Mouse (Mus musculus): ENCODE results near the gene Sirt1.
A peak's percentile ranks its signal among the peaks of the same experiment; 100 is the strongest.
"Not testable (repeated sequence)": the region's sequence is repeated elsewhere in the genome, so short reads cannot be mapped to it uniquely, and the experiment has no call there.

Gene Sirt1

DNA sequence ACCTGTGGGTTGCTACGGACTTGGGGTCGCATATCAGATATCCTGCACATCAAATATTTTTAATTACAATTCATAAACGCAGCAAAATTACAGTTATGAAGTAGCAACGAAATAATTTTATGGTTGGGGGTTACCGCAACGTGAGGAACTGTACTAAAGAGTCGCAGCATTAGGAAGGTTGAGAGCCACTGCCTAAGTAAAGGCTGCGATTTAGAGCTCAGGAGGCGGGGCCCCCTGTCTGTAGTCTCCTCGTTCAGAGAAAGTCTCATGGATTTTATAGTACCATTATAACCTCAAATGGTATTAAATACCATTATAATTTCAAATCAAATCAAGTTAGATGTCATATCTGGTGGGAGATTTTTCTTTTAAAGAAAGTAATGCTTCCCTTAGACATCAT is 5.5 kb upstream of the Sirt1 start:
- DNase-seq (ENCODE audit: low spot score) = no peak

DNA sequence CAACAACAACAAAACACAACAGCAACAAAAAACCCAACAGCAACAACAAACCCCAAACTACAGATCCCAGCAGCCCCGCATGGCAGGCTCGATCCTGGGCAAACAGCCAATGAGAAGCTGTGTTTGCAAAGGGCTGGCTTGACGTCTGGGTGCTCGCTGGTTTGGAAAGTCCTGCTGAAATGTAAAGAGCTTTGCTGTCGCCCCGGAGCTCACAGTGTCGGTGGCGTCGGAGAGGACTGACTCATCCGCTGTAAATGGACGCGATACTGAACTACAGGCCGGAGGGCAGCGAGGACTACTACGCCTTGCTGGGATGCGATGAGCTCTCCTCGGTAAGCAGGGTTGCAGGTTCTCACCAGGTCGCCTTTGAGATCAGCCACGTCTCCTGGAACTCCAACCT is 4.9 kb upstream of the Sirt1 start:
- peak; percentile 83 for DNase-seq (ENCODE audit: low spot score)

DNA sequence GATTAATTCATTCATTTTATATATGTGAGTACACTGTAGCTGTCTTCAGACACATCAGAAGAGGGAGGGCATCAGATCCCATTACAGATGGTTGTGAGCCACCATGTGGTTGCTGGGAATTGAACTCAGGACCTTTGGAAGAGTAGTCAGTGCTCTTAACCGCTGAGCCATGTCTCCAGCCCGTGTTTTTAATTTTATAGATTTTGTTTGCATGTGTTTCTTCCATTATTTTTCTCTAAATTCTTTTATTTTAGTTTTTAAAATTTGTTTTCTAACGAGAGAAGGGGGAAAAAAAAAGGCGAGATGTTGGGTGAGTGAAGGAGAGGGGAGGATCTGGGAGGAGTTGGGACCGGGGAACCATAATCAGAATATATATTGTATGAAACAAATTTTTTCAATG is 4.4 kb upstream of the Sirt1 start:
- DNase-seq (ENCODE audit: low spot score) = not testable (repeated sequence)

DNA sequence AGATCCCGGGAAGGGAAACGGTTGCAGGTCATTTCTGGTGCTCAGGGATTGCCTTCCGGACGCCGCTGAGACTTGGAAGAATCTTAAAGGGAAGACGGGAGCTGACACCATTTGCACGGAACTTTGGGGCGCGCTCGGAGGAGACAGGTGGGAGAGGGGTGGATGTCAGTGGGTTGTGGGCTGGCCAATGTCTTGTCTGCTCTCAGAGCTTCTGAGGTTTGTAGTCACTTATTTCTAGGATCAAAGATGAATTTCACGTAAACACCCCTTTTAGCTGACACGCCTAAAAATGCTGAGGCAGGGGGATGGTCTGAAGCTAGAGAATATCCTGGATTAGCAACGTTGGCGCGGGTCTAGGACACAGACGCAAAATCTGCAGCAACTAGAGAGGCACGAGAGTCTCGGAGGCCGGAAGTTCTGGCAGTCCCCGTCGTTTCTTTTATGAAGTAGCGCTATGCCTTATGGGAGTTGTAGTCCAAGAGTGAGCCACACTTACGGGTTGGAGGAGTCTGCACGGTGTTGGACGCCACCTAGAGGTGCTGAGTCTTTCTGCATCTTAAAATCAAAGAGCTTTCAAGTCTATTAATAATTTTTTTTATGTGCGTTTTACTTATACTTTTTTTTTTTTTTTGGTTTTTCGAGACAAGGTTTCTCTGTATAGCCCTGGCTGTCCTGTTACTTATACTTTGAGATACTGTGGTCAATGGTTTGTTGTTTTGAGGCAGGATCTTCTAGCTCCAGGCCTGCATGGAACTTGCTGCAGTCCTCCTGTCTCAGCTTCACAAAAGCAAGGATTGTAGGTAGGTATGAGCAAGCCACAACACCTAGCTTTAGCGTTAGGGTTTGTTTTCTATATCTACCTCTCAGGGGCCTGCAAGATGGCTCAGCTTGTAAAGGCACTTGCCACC is 1.1 kb upstream of the Sirt1 start, which contains the start of gene Dnajc12:
Gene Dnajc12 (plus strand): TSS at position 72 of the 908 bp plus-strand sequence.
- DNase-seq (ENCODE audit: low spot score) = peak; percentile 62

DNA sequence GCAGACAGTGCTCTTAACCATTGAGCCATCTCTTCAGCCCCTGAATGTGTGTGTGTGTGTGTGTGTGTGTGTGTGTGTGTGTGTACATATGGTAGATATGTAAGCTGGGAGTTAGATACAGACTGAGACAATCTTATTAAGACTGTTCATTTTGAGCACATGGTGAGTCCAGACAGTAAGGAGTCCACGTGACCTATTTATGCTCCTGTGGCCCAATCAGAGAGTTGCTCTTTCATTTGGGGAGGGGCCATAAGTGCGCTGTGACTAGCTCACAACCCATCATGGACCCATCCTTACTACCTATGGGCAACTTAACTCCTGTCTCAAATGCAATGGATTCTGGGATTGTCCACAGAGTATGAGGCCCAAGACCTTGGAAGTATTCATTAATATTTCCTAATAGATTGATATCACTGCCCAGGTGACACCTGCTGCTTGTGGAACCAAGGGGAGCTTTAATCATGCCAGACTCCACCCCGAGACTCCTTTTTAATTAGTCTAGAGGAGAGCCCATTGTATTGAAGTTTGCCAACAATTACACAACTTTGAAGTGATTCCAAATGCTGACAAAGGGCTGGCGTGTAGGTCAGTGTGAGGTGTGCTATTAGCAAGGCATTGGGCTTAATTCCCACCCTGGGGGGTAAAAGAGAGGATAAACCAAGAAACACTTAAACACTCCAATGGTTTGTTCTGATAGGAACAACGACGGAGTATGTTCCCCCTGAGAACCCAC is 2.4 kb downstream of the Sirt1 start:
- DNase-seq (ENCODE audit: low spot score) = no peak

DNA sequence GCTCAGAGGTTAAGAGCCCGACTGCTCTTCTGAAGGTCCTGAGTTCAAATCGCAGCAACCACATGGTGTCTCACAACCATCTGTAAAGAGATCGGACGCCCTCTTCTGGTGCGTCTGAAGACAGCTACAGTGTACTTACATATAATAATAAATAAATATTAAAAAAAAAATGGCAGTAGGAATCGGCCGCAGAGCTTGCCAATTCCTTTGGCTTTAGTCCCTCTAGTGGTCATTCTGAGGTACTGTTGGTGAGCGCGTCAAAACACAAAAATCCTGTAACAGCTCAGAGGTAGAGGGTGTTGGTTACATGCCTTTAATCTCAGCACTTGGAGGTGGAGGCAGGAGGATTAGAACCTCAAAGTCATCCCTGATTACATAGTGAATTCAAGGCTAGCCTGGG is 4.0 kb downstream of the Sirt1 start:
- peak; percentile 40 for DNase-seq (ENCODE audit: low spot score)

DNA sequence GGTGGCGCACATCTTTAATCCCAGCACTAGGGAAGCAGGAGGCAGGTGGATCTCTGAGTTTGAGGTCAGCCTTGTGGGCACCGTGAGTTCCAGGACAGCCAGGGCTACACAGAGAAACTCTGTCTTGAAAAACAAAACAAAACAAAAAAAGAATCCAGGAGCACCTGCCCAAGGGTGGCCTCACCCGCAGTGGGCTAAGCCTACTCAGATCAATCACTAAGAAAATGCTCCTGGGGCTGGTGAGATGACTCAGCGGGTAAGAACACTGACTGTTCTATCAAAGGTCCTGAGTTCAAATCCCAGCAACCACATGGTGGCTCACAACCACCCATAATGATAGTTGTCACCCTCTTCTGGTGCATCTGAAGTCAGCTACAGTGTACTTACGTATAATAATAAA is 5.2 kb downstream of the Sirt1 start:
- DNase-seq (ENCODE audit: low spot score) = no peak

DNA sequence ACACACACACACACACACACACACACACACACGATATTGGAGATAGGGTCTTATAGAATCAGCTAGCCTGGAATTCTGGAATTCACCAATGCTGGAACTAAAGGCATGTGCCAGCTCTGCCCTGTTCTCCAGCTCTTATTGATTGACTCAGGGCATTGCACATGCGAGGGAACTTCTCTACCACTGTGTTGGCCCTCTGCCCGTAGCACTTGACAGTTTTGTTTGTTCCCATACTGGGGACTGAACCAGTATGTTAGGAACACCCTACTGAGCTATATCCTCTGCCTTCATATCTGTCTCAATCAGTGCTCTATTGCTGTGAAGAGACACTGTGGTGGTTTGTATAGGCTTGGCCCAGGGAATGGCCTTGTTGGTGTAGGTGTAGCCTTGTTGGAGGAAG is 13.5 kb downstream of the Sirt1 start:
- DNase-seq (ENCODE audit: low spot score) = no peak

DNA sequence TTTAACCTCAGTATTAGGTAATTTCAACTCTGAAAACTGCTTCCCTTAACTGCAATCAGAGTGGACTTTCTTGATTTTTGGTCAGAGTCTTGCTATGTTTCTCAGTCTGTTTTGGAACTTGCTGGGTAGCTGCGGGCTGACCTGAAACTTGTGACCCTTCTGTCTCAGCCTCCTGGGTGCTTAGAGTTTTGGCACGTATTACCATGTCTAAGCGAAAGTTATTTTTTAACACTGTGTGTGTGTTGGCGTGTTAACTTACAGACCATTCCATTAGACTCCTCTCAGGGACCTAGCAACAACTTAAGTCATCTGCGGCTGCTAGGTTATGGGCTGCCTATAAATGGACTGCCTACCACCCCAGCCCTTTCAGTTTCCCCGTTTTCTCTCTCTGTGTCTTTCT is 14.1 kb downstream of the Sirt1 start:
- DNase-seq (ENCODE audit: low spot score) = no peak

DNA sequence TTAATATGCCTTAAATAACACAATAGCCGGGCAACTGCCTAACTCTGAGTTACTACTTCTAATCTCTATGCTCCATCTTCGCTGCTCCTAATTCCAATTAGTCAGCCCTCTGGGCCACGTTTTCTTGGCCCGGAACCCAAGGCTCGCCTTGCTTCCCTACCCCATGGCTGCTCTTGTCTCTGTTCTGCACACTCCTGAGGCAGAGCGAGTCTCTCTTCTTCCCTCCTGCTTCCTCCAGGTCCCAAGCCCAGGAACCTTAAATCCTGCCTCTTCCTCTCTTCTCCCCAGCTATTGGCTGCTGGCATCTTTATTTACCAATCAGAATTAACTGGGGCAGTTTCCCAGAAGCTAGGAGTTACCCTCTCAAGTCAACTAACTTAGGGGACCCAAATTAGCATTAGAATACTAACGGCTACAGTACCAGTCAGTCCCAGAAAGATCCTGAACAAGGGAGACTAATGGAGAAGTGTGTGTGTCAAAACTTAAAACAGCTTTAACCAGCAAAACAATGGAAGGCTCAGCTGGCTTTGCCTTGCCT is 15.5 kb downstream of the Sirt1 start:
- DNase-seq (ENCODE audit: low spot score) = no peak

DNA sequence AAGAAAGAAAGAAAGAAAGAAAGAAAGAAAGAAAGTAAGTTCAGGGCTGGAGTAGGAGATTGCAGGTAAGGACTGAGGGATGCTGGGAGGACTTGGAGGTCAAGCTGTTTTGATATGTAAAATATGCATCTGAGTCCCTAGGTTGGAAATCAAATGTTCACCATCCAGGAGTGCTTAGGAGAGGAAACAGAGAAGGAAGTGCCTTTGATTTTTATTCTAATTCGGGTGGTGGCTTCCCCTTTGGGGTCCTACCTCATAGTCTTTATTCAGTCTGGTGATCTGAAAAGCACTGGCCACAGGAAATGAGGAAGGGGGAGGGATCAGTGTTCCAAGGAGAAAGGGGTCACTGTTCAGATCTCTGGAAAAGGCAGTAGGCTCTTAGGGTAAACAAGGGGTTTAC is 21.0 kb downstream of the Sirt1 start:
- DNase-seq (ENCODE audit: low spot score) = no peak

DNA sequence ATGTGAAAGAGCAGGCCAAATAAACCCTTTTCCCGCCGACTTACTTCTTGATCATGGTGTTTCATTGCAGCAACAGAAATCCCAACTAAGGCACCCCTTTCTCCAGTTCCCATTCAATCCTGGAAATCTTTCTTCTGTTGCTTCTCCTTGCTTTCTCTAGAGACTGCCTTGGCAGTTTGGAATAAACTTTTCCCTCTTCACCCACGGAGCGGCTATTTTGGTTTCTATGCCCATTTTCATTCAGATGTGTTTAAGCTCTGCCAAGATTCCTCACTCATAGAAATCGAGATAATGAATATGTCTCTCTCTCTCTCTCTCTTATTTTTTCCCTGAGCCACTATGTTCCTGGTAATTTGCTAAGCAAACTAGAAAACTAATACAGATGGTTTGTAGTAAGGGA is 29.4 kb downstream of the Sirt1 start:
- DNase-seq (ENCODE audit: low spot score) = no peak

DNA sequence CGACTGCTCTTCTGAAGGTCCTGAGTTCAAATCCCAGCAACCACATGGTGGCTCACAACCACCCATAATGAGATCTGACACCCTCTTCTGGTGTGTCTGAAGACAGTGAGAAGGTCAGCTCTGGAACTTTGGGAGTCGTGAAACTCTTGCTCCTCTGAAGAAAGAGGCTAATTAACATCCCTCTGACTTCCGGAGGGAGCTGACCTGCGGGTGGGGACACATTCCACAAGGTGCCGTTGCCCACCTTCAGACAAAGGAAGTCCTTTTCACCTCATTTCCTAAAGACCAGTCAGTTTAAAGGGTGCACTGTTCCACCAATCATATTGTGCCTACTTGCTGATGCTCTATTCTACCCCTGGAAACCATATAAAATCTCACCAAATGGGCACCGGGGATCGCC is 30.4 kb downstream of the Sirt1 start:
- not testable (repeated sequence) for DNase-seq (ENCODE audit: low spot score)

DNA sequence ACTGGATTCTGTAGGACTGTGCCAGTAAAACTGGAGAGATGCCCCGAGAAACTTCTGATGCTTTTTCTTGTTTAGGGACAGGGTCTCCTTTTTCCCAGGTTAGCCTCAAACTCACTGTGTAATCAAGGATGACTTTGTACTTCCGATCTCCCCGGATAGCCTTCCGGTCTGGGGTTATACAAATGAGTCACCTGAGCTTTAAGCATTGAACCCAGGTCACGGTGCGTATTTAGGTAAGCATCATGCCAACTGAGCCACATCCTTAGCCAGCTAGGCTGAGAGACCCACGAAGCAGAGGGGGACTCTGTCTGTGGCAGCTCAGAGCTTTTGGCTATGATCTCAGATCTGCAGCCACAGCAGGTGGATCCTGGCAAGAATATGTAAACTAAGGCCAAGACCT is 30.8 kb downstream of the Sirt1 start:
- DNase-seq (ENCODE audit: low spot score) = no peak

DNA sequence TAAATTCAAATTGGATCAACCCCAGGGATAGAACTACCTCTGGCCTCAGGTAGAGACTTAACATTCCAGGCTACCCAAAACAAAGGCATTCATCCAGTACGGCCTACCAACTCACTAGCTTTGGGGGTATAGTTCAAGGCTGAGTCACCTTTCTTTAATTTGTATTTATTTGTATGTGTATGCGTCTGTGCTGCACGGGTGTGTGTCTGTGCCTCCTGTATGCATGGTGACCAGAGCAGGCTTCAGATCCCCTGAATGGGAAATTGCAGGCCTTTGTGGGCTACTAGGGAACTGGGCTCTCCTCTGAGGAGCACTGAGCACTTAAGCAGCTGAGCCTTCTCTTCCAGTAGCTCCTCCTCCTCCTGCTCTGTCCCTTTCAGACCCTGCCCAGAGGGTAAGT is 33.2 kb downstream of the Sirt1 start:
- DNase-seq (ENCODE audit: low spot score) = no peak

DNA sequence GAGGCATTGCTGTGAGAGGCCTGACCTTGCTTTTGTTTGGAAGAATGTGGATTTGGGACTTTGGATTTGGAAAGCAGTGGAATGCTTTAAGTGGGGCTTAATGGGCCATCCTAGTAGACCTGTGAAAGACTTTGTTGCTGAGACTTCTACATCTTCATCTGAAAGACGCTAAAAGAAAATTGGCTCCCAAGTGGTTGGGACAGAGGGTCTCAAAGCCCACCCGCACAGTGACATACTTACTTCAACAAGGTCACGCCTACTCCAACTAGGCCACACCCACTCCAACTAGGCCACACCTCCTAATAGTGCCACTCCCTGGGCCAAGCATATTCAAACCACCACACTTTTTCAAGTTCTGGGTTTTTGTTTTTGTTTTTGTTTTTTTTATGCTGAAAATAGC is 36.8 kb downstream of the Sirt1 start:
- no peak for DNase-seq (ENCODE audit: low spot score)

DNA sequence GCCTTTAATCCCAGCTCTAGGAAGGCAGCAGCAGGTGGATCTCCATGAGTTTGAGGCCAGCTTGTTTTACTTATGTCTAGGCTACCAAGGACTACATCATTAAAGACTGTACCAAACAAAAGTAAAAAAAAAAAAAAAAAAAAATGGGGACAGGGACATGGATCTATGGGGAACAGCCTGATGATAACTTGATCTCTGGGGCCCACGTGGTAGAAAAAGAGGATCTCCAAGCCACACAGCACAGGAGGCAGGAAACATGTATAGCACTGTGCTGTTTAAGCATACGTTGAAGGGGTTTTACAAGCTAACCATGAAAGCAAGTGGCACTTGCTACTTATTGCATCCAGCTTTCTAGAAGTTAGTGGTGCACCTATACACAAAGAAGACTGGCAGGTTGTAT is 40.2 kb downstream of the Sirt1 start:
- DNase-seq (ENCODE audit: low spot score) = no peak

DNA sequence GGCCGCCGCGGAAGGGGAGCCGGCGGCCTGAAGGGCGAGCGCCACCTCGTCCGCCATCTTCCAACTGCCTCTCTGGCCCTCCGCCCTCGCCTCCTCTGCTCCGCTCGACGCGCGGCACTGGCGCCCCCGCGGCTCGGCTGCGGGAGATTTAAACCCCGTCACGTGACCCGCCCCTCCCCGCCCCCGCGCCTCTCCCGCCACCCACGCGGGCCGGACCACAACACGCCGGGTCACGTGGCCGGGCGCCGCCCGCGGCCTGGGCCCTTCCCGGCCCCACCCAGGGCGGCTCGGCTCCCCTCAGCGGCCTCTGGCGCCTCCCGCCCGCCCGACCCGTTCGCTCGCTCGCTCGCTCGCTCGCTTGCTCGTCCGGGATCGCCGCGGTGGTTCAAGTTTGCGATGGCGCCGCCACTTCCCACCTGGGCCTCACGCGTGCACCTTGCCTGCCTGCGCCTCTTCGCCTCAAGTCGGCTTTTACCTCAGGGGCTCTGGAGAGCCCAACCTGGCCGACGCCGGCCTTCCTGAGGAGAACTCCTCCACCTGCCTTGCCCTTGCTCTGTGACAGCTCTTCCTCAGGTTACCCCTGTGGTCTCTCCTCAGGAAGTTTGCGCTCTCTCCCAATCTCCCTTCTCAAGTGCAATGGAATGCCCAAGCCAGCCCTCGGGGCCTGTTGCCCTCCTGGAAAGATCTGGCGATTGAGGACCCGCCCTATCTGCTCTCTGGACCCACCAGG is 42.4 kb downstream of the Sirt1 start:
- peak; percentile 30 for DNase-seq (ENCODE audit: low spot score)

DNA sequence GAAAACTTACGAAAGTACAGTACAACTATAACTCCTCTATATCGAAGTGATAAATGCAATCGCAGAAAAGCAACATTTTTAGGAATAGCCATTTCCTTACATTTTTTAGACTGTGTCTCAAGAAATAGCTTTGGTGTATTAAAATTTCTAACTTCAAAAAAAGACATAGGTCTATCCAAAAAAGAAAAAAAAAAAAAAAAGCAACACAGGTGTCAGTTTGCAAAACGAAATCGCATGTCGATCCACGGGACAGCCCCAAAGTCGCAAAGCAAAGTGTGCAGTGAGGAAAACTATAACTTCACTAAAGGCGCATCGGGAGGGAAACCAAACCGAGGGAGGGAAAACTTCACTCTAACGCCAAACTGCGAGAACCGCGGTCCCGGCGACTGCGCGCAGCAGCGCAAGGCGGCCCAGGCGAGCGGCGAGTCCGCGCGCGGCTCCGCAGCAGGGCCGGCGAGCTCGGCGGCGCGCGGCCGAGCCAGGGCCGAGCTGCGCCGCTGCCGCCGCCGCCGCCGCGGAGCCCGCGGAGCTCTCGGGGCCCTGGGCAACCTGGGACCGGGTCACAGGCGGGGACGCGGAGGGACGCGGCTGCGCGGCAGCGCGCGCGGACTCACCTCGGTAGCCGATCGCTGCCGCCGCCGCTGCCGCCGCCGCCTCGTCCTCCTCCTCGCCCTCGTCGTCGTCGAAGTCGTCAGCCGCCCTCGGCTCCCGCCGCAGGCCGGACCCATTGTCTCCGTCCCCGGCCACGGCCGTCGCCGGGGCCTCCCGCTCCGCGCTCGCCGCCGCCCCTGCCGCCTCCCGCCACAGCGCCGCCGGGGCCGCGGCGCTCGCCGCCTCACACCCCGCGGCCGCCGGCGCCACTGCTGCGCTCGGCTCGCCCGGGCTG is 43.3 kb downstream of the Sirt1 start:
- no peak for DNase-seq (ENCODE audit: low spot score)

DNA sequence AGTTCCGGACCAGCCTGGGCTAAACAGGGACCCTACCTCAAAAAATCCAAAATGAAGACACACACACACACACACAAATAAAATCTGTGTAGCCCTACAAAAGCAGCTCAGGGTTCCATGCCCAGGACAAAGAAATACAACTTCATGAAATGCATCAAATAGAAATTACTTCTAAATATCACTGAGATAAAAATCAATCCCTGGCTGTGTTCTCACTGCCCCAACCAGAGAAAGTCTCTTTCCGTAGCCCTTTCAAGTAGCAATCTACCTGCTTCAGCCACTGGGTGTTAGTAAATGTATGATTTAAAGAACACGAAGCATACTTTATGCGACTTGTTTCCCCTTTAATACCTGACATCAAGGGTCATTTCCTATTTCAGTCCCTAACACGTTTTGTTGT is 44.2 kb downstream of the Sirt1 start:
- DNase-seq (ENCODE audit: low spot score) = no peak

DNA sequence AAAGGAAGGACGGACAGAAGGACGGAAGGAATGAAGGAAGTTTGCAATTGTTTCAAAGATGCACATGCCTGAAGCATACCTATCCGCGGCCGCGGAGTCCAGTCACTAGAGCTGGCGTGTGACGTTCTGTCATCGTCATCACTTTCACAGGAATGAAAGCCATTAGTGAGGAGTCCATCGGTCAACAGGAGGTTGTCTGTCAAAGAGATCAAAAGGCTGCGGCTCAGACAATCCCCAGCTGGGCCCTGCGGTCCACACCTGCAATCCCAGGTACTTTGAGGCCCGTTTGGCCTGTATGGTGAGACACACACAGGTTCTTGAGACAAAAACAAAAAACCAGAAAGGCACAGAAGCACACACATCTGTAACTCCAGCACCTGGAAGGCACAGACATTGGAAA is 44.6 kb downstream of the Sirt1 start:
- no peak for DNase-seq (ENCODE audit: low spot score)

Measured in layer of hippocampus, adult 9-10 months (tissue).